Mouse (Mus musculus) midbrain, embryonic 14.5 days (tissue): ENCODE measurements around the gene Sumf1. TPM values are rescaled to one million over a fixed set of nuclear protein-coding genes. Genes with fewer than 3 reads are reported as not detected.

Source experiments
- ATAC-seq: fragments of 200-750 bp; cut with Nextera tagmentation; 2 replicates; pipeline ENCODE4 v1.8.0; 2017; ENCODE audit warnings: moderate number of reproducible peaks, moderate library complexity; ENCODE audit not compliant: low FRiP score, low TSS enrichment
- DNase-seq: peaks from one replicate; pipeline ENCODE4 v3.0.0-alpha.2; 2015
- H3K27ac ChIP-seq: fragments of 300-500 bp; sonication (generic); replicated peaks from 2 replicates; pipeline ENCODE4 v1.5.1; 2014; ENCODE audit warnings: mild to moderate bottlenecking, low read depth, low read length, moderate library complexity
- H3K27me3 ChIP-seq: fragments of 300-500 bp; sonication (generic); 2 replicates; pipeline ENCODE4 v1.6.1; 2014; ENCODE audit warnings: low read length, control low read depth, mixed read lengths; ENCODE audit not compliant: control insufficient read depth, insufficient read depth
- H3K36me3 ChIP-seq: fragments of 300-500 bp; sonication (generic); 2 replicates; pipeline ENCODE4 v1.6.1; 2014; ENCODE audit warnings: low read length, control low read depth; ENCODE audit not compliant: control insufficient read depth, insufficient read depth
- H3K4me1 ChIP-seq: fragments of 300-500 bp; sonication (generic); 2 replicates; pipeline ENCODE4 v1.6.1; 2014; ENCODE audit warnings: mild to moderate bottlenecking, antibody characterized with exemption, low read length, control low read depth; ENCODE audit not compliant: control insufficient read depth, insufficient read depth
- H3K4me2 ChIP-seq: fragments of 300-500 bp; sonication (generic); 2 replicates; pipeline ENCODE4 v1.6.1; 2014; ENCODE audit warnings: mild to moderate bottlenecking, low read length, moderate library complexity
- H3K4me3 ChIP-seq: fragments of 300-500 bp; sonication (generic); replicated peaks from 2 replicates; pipeline ENCODE4 v1.5.1; 2014; ENCODE audit warnings: low read depth, low read length
- H3K9ac ChIP-seq: fragments of 300-500 bp; sonication (generic); replicated peaks from 2 replicates; pipeline ENCODE4 v1.6.1; 2014; ENCODE audit warnings: mild to moderate bottlenecking, low read length, moderate library complexity
- H3K9me3 ChIP-seq: fragments of 300-500 bp; sonication (generic); 2 replicates; pipeline ENCODE4 v1.6.1; 2016; ENCODE audit warnings: low read length, control low read depth, mixed read lengths; ENCODE audit not compliant: control insufficient read depth
- WGBS: fragments of 180-500 bp; shearing (Covaris S2); extraction: QIAGEN DNeasy Blood & Tissue Kit; methylation state at CpG from one replicate; pipeline ENCODE4 v1.1.7; 2014; 5-methylcytosine and 5-hydroxymethylcytosine counted together
- polyA plus RNA-seq: library from polyadenylated mRNA; unstranded; fragments of >200 nt; fragmentation: Nextera tagmentation; extraction: Ambion mirVana; gene quantifications from 2 replicates; pipeline ENCODE4 v1.2.1, GENCODE M21; 2014

The Sumf1 gene
- polyA plus RNA-seq, 1 experiment from 2014 or later: 10.9 TPM

GRCm38 (mm10) chr6:108167946-108168680 is 17.3 kb downstream of the Sumf1 start:
- Histone ChIP-seq H3K4me3 (no peak overlapping the region), H3K9me3 (no peaks in the 10 kb centered on the region), H3K4me1 (no peaks in the 10 kb centered on the region), H3K9ac (no peak overlapping the region), H3K36me3 (peaks cover 11% of the 10 kb centered on the region), H3K27me3 (no peaks in the 10 kb centered on the region), H3K4me2 (no peak overlapping the region), H3K27ac (no peak overlapping the region)
- DNase-seq (no peak), ATAC-seq (no peak)
- WGBS: 79% methylated on average over 7 of the region's 7 CpGs

- Histone ChIP-seq H3K9me3 (no peaks in the 10 kb centered on the region), H3K27ac (no peak overlapping the region), H3K9ac (no peak overlapping the region), H3K36me3 (no peaks in the 10 kb centered on the region), H3K4me3 (no peak overlapping the region), H3K27me3 (no peaks in the 10 kb centered on the region), H3K4me2 (no peak overlapping the region), H3K4me1 (no peaks in the 10 kb centered on the region)
- ATAC-seq (no peak), DNase-seq (no peak)
- WGBS: 95% methylated on average over 2 of the region's 2 CpGs
Measured at GRCm38 (mm10) chr6:108165598-108165997, 19.8 kb downstream of the Sumf1 start.

GRCm38 (mm10) chr6:108164935-108165334 is 20.4 kb downstream of the Sumf1 start:
- Histone ChIP-seq H3K9me3 (no peaks in the 10 kb centered on the region), H3K27ac (no peak overlapping the region), H3K27me3 (no peaks in the 10 kb centered on the region), H3K4me2 (no peak overlapping the region), H3K9ac (no peak overlapping the region), H3K4me1 (no peaks in the 10 kb centered on the region), H3K4me3 (no peak overlapping the region), H3K36me3 (no peaks in the 10 kb centered on the region)
- ATAC-seq (no peak), DNase-seq (no peak)
- WGBS: 56% methylated on average over 5 of the region's 5 CpGs

GRCm38 (mm10) chr6:108160608-108161007 is 24.8 kb downstream of the Sumf1 start:
- no peaks in the 10 kb centered on the region for H3K9me3 ChIP-seq
- no peak for DNase-seq
- ATAC-seq: no peak

GRCm38 (mm10) chr6:108156881-108157280 is 28.5 kb downstream of the Sumf1 start:
- H3K4me2 ChIP-seq: no peak overlapping the region

More at GRCm38 (mm10) chr6:108160608-108161007, 24.8 kb downstream of the Sumf1 start:
- Histone ChIP-seq H3K27me3 (no peaks in the 10 kb centered on the region), H3K36me3 (no peaks in the 10 kb centered on the region), H3K4me3 (no peak overlapping the region), H3K4me1 (no peaks in the 10 kb centered on the region), H3K27ac (no peak overlapping the region), H3K9ac (no peak overlapping the region), H3K4me2 (no peak overlapping the region)
- 75% methylated on average over 2 of the region's 2 CpGs for WGBS

GRCm38 (mm10) chr6:108154243-108154642 is 31.1 kb downstream of the Sumf1 start:
- Histone ChIP-seq H3K27ac (no peak overlapping the region), H3K9ac (no peak overlapping the region), H3K4me1 (no peaks in the 10 kb centered on the region), H3K27me3 (no peaks in the 10 kb centered on the region), H3K9me3 (no peaks in the 10 kb centered on the region), H3K4me2 (no peak overlapping the region), H3K36me3 (no peaks in the 10 kb centered on the region), H3K4me3 (no peak overlapping the region)
- DNase-seq (no peak), ATAC-seq (no peak)
- WGBS: 96% methylated on average over 4 of the region's 4 CpGs

More at GRCm38 (mm10) chr6:108156881-108157280, 28.5 kb downstream of the Sumf1 start:
- Histone ChIP-seq H3K27me3 (no peaks in the 10 kb centered on the region), H3K9ac (no peak overlapping the region), H3K4me1 (no peaks in the 10 kb centered on the region), H3K27ac (no peak overlapping the region), H3K4me3 (no peak overlapping the region), H3K9me3 (no peaks in the 10 kb centered on the region), H3K36me3 (no peaks in the 10 kb centered on the region)
- 34% methylated on average over 6 of the region's 6 CpGs for WGBS
- ATAC-seq (no peak), DNase-seq (no peak)

GRCm38 (mm10) chr6:108152661-108153269 is 32.6 kb downstream of the Sumf1 start:
- Histone ChIP-seq H3K27me3 (no peaks in the 10 kb centered on the region), H3K4me3 (no peak overlapping the region), H3K9me3 (no peaks in the 10 kb centered on the region), H3K27ac (no peak overlapping the region), H3K4me2 (no peak overlapping the region), H3K4me1 (no peaks in the 10 kb centered on the region), H3K36me3 (no peaks in the 10 kb centered on the region), H3K9ac (no peak overlapping the region)
- DNase-seq: no peak
- no peak for ATAC-seq
- 96% methylated on average over 9 of the region's 9 CpGs for whole genome bisulfite sequencing

- no peak overlapping the region for H3K4me2 ChIP-seq
- WGBS: 85% methylated on average over 6 of the region's 6 CpGs
- no peaks in the 10 kb centered on the region for H3K36me3 ChIP-seq
- no peak for DNase-seq
- H3K4me1 ChIP-seq: no peaks in the 10 kb centered on the region
- no peak overlapping the region for H3K4me3 ChIP-seq
- no peak overlapping the region for H3K27ac ChIP-seq
- no peak for ATAC-seq
- no peaks in the 10 kb centered on the region for H3K27me3 ChIP-seq
- H3K9ac ChIP-seq: no peak overlapping the region
- H3K9me3 ChIP-seq: no peaks in the 10 kb centered on the region
Measured at GRCm38 (mm10) chr6:108152081-108152480, 33.3 kb downstream of the Sumf1 start.

- no peak overlapping the region for H3K4me3 ChIP-seq
- peaks cover 9% of the 10 kb centered on the region; the same call in 1 of the 2 replicates for H3K4me1 ChIP-seq
- no peak overlapping the region for H3K27ac ChIP-seq
- no peaks in the 10 kb centered on the region for H3K9me3 ChIP-seq
- H3K27me3 ChIP-seq: no peaks in the 10 kb centered on the region
- DNase-seq (no peak), ATAC-seq (no peak)
- no peak overlapping the region for H3K9ac ChIP-seq
- H3K36me3 ChIP-seq: no peaks in the 10 kb centered on the region
- WGBS: 95% methylated on average over 4 of the region's 4 CpGs
- H3K4me2 ChIP-seq: no peak overlapping the region
Measured at GRCm38 (mm10) chr6:108149235-108149634, 36.1 kb downstream of the Sumf1 start.
